Mouse (Mus musculus) embryonic facial prominence, embryonic 12.5 days (tissue): ENCODE measurements around the gene Pfdn4. TPM values are rescaled to one million over a fixed set of nuclear protein-coding genes. Genes with fewer than 3 reads are reported as not detected.

Experiments used
- ATAC-seq: fragments of 200-750 bp; cut with Nextera tagmentation; 2 replicates; pipeline ENCODE4 v1.8.0; 2017; ENCODE audit not compliant: insufficient number of reproducible peaks, insufficient read depth, low FRiP score, low TSS enrichment
- H3K27ac ChIP-seq: fragments of 300-500 bp; sonication (generic); 2 replicates; pipeline ENCODE4 v1.5.1; 2016; ENCODE audit warnings: mild to moderate bottlenecking
- H3K27me3 ChIP-seq: fragments of 300-500 bp; sonication (generic); 2 replicates; pipeline ENCODE4 v1.6.1; 2016; ENCODE audit warnings: mild to moderate bottlenecking, moderate library complexity
- H3K36me3 ChIP-seq: fragments of 300-500 bp; sonication (generic); 2 replicates; pipeline ENCODE4 v1.6.1; 2016; ENCODE audit warnings: mild to moderate bottlenecking
- H3K4me1 ChIP-seq: fragments of 300-500 bp; sonication (generic); 2 replicates; pipeline ENCODE4 v1.6.1; 2016
- H3K4me2 ChIP-seq: fragments of 300-500 bp; sonication (generic); replicated peaks from 2 replicates; pipeline ENCODE4 v1.6.1; 2016; ENCODE audit warnings: mild to moderate bottlenecking, moderate library complexity
- H3K4me3 ChIP-seq: fragments of 300-500 bp; sonication (generic); 2 replicates; pipeline ENCODE4 v1.5.1; 2016; ENCODE audit warnings: mild to moderate bottlenecking
- H3K9ac ChIP-seq: fragments of 300-500 bp; sonication (generic); 2 replicates; pipeline ENCODE4 v1.6.1; 2016; ENCODE audit warnings: mild to moderate bottlenecking, moderate library complexity
- H3K9me3 ChIP-seq: fragments of 300-500 bp; sonication (generic); 2 replicates; pipeline ENCODE4 v1.6.1; 2016; ENCODE audit warnings: mild to moderate bottlenecking, moderate library complexity
- WGBS: fragments of 180-500 bp; shearing (Covaris S2); methylation state at CpG from one replicate; pipeline ENCODE4 v1.1.7; 2016; 5-methylcytosine and 5-hydroxymethylcytosine counted together
- polyA plus RNA-seq: library from polyadenylated mRNA; unstranded; fragments of >200 nt; fragmentation: Nextera tagmentation; extraction: Ambion mirVana; gene quantifications from 2 replicates; pipeline ENCODE4 v1.2.1, GENCODE M21; 2016

Pfdn4 gene
- polyA plus RNA-seq, 1 experiment from 2014 or later = 95.7 TPM

- H3K27me3 ChIP-seq = no peaks in the 10 kb centered on the region
- ATAC-seq = no peak
- no peak overlapping the region for H3K4me2 ChIP-seq
- H3K9ac ChIP-seq = no peak overlapping the region
- no peaks in the 10 kb centered on the region for H3K36me3 ChIP-seq
- H3K4me3 ChIP-seq = no peak overlapping the region
- WGBS = 43% methylated on average over 12 of the region's 12 CpGs
- no peak overlapping the region for H3K27ac ChIP-seq
- H3K4me1 ChIP-seq = no peaks in the 10 kb centered on the region
- H3K9me3 ChIP-seq = no peaks in the 10 kb centered on the region
These were observed 38.0 kb downstream of the Pfdn4 start for GRCm38 (mm10) chr2:170534116-170534802.

DNA sequence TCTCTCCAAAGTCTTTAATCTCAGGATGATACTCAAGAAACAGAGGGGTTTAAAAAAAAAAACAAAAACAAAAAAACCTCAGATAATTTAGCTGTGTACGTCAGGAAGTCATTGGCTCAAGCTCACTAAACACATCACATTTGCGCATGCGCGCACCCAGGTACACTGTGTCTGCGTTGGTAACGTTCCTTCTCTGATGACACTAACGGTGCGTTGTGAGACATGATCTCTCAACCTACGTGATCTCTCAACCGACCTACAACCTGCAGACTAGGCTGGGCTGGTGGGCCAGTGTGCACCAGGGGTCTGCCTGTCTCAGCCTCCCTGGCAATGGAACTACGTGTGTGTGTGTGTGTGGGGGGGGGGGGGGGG is 38.6 kb downstream of the Pfdn4 start:
- no peak overlapping the region for H3K4me3 ChIP-seq
- no peak overlapping the region for H3K9ac ChIP-seq
- no peaks in the 10 kb centered on the region for H3K9me3 ChIP-seq
- 89% methylated on average over 11 of the region's 11 CpGs for WGBS
- H3K4me2 ChIP-seq = no peak overlapping the region
- H3K27me3 ChIP-seq = no peaks in the 10 kb centered on the region
- H3K4me1 ChIP-seq = no peaks in the 10 kb centered on the region
- H3K27ac ChIP-seq = no peak overlapping the region
- H3K36me3 ChIP-seq = no peaks in the 10 kb centered on the region
- ATAC-seq = no peak

DNA sequence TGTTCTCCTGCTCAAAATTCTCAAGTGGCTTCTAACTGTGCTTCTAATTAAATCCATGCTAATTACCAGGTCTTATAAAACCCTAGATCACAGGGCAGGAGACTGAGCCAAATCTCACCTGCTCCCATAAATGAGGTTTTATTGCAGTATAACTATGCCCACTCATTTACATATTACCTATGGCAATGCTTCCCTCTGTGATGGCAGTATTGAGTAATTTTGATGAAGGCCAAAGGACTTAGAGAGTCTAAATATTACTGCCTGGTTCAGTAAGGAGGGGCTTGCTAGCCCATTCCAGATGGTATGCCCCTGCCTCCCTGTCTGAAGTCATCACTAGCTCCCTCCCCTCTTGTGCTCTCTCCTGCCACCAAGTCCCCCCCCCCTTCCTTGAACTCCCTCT is 39.6 kb downstream of the Pfdn4 start:
- H3K27ac ChIP-seq = no peak overlapping the region
- no peak overlapping the region for H3K9ac ChIP-seq
- H3K9me3 ChIP-seq = no peaks in the 10 kb centered on the region
- no peaks in the 10 kb centered on the region for H3K27me3 ChIP-seq
- no peak overlapping the region for H3K4me3 ChIP-seq
- no peak overlapping the region for H3K4me2 ChIP-seq
- ATAC-seq = no peak
- no peaks in the 10 kb centered on the region for H3K36me3 ChIP-seq
- no peaks in the 10 kb centered on the region for H3K4me1 ChIP-seq

DNA sequence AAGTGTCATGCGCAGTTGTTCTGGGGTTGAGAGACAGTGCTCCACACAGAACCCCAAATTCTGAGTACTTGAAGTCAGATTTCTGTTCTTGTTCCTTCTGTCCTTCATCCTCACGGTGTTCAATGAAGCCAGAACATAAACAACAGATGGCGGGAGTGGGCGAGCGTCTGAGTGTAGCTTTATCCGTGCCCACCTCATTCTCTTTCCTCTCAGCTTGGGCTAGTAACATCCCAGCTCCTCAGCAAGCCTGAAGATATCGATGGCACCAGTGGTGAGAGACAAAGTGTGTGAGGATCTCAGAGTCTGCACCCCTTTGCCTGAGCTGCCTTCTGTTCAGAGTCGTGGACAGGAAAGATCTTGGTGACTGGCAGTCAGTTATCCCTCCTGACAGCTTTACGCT is 43.0 kb downstream of the Pfdn4 start:
- WGBS = 85% methylated on average over 9 of the region's 9 CpGs
- H3K4me3 ChIP-seq = no peak overlapping the region
- no peak for ATAC-seq

DNA sequence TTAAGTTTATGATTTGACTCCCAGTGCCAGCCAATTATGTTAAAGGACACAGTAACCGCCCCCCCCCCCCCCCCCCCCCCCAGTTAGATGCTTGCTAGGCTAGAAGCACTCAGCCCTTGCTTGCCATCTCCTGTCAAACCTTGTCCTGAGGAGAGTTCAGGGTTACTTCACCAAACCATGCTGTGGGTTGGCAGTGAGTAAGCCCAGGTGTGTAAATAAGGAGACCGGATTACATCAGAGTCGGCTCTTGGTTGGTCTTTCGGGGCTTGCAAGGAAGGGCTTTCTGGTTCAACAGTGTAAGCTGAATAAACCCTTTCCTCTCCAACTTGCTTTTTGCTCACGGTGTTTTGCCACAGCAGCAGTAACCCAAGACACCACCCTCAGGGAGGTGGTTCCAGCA is 47.4 kb downstream of the Pfdn4 start:
- H3K27ac ChIP-seq = no peak overlapping the region
- no peak overlapping the region for H3K4me3 ChIP-seq
- peaks cover 5% of the 10 kb centered on the region; the same call in 1 of the 2 replicates for H3K4me1 ChIP-seq
- no peaks in the 10 kb centered on the region for H3K36me3 ChIP-seq
- H3K9ac ChIP-seq = no peak overlapping the region
- no peaks in the 10 kb centered on the region for H3K27me3 ChIP-seq
- H3K4me2 ChIP-seq = no peak overlapping the region
- no peak for ATAC-seq
- no peaks in the 10 kb centered on the region for H3K9me3 ChIP-seq
- 63% methylated on average over 5 of the region's 5 CpGs for WGBS

More for the DNA sequence above, 43.0 kb downstream of the Pfdn4 start:
- Histone ChIP-seq H3K27me3 (no peaks in the 10 kb centered on the region), H3K9ac (no peak overlapping the region), H3K4me2 (no peak overlapping the region), H3K27ac (no peak overlapping the region), H3K4me1 (no peaks in the 10 kb centered on the region), H3K36me3 (no peaks in the 10 kb centered on the region), H3K9me3 (no peaks in the 10 kb centered on the region)

DNA sequence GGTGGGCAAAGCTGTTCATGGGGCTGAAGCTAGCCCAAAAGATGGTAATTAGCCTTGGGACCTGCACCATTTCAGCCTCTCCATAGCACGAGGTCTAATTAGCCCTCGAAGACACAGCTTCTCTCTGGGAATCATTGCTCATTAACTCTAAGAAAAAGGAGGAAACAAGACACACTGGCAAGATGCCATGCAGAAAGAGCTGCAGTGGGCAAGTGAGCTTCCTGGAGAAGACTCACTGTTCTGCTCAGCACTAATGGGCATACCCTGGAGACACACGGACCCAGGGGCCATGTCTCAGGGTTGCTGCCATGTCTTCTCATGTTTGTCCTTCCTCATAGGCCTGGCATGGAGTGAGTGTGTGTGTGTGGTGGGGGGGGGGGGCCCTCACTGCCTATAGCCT is 47.9 kb downstream of the Pfdn4 start:
- H3K9ac ChIP-seq = no peak overlapping the region
- no peaks in the 10 kb centered on the region for H3K36me3 ChIP-seq
- no peaks in the 10 kb centered on the region for H3K9me3 ChIP-seq
- H3K4me1 ChIP-seq = peaks cover 5% of the 10 kb centered on the region; the same call in 1 of the 2 replicates
- H3K27me3 ChIP-seq = no peaks in the 10 kb centered on the region
- H3K4me3 ChIP-seq = no peak overlapping the region
- H3K4me2 ChIP-seq = no peak overlapping the region
- no peak overlapping the region for H3K27ac ChIP-seq
- no peak for ATAC-seq
- WGBS = 84% methylated on average over 3 of the region's 3 CpGs

DNA sequence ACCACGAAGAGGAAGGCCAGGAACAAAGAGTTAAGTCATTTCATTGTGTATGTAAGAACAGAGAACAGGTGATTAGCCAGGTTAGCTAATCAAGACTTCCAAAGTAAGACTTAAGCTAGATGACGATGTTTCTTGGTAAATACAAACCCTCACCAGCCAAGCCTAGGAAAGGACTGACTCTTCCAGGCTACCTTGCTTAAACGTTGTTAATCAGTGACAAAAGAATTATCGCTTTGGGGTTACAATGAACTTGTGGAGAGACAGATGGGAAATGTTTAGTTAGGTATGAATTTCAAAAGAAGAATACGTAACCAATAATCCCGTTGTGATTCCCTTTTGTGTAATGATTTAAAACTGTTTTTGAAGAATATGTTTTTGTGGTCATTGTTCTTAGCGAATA is 48.7 kb downstream of the Pfdn4 start:
- H3K4me1 ChIP-seq = peaks cover 5% of the 10 kb centered on the region; the same call in 1 of the 2 replicates
- 86% methylated on average over 7 of the region's 7 CpGs for WGBS
- no peaks in the 10 kb centered on the region for H3K27me3 ChIP-seq
- no peak overlapping the region for H3K4me3 ChIP-seq
- H3K9me3 ChIP-seq = no peaks in the 10 kb centered on the region
- no peak overlapping the region for H3K27ac ChIP-seq
- H3K4me2 ChIP-seq = no peak overlapping the region
- H3K36me3 ChIP-seq = no peaks in the 10 kb centered on the region
- no peak for ATAC-seq
- no peak overlapping the region for H3K9ac ChIP-seq

DNA sequence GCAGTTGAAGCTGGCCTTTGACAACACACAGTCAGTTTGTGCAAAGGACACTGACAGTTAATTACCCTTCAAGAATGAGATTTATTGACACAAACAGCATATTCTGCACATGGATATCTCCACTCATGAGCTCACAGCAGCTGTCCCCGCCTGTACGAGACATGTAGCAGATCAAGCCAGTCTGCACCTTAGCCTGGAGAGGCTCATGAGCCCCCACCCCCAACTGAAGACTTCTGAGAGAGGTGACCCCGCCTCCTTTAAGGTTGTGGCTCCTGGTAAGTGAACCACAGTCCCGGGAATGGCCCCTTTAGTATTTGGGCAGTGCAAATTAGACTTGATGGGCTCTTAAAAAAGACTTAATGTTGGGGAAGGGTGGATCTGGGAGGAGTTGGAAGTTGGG is 49.5 kb downstream of the Pfdn4 start:
- no peak for ATAC-seq
- no peaks in the 10 kb centered on the region for H3K27me3 ChIP-seq
- no peak overlapping the region for H3K9ac ChIP-seq
- H3K4me1 ChIP-seq = peaks cover 7% of the 10 kb centered on the region
- no peak overlapping the region for H3K27ac ChIP-seq
- 54% methylated on average over 4 of the region's 4 CpGs for WGBS
- no peak overlapping the region for H3K4me2 ChIP-seq
- no peaks in the 10 kb centered on the region for H3K36me3 ChIP-seq
- no peak overlapping the region for H3K4me3 ChIP-seq
- no peaks in the 10 kb centered on the region for H3K9me3 ChIP-seq

- peaks cover 15% of the 10 kb centered on the region for H3K4me1 ChIP-seq
- no peaks in the 10 kb centered on the region for H3K36me3 ChIP-seq
- H3K9me3 ChIP-seq = no peaks in the 10 kb centered on the region
- ATAC-seq = no peak
- H3K4me3 ChIP-seq = no peak overlapping the region
- 8% methylated on average over 6 of the region's 6 CpGs for WGBS
- H3K27ac ChIP-seq = no peak overlapping the region
- H3K4me2 ChIP-seq = no peak overlapping the region
- H3K9ac ChIP-seq = no peak overlapping the region
- no peaks in the 10 kb centered on the region for H3K27me3 ChIP-seq
These were observed 51.3 kb downstream of the Pfdn4 start for GRCm38 (mm10) chr2:170547526-170547925.

DNA sequence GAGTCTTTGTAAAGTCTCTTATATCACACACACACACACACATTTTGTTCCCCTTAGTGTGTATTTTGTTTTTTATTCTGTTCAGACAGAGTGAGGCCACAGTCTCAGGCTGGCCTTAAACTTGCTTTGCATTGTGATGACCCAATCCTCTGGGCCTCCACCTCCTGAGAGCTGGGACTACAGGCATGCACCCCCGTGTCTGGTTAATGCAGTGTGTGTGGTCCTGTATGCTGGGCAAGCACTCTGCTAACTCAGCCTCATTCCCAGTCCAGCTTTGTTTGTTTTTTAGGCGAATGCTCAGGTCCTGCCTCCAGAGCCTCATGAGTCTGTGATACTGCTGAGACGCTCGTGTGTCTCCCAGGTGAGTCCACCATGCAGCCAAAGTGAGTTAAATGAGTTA is 51.8 kb downstream of the Pfdn4 start:
- Histone ChIP-seq H3K4me3 (no peak overlapping the region), H3K27me3 (no peaks in the 10 kb centered on the region), H3K36me3 (no peaks in the 10 kb centered on the region), H3K4me2 (no peak overlapping the region), H3K9ac (no peak overlapping the region), H3K4me1 (peaks cover 15% of the 10 kb centered on the region), H3K27ac (no peak overlapping the region), H3K9me3 (no peaks in the 10 kb centered on the region)
- 0 out of 2 replicates have a peak, but pooled peaks have one; percentile 29 for ATAC-seq
- 16% methylated on average over 4 of the region's 4 CpGs for WGBS

GRCm38 (mm10) chr2:170549146-170549545 is 52.9 kb downstream of the Pfdn4 start:
- H3K9ac ChIP-seq = no peak overlapping the region
- WGBS = 66% methylated on average over 2 of the region's 2 CpGs
- no peak overlapping the region for H3K27ac ChIP-seq
- no peak for ATAC-seq
- no peak overlapping the region for H3K4me3 ChIP-seq
- no peak overlapping the region for H3K4me2 ChIP-seq
- H3K4me1 ChIP-seq = peaks cover 15% of the 10 kb centered on the region
- H3K27me3 ChIP-seq = no peaks in the 10 kb centered on the region
- no peaks in the 10 kb centered on the region for H3K9me3 ChIP-seq
- H3K36me3 ChIP-seq = no peaks in the 10 kb centered on the region

GRCm38 (mm10) chr2:170550240-170550639 is 54.0 kb downstream of the Pfdn4 start:
- Histone ChIP-seq H3K4me3 (no peak overlapping the region), H3K4me2 (no peak overlapping the region), H3K9me3 (no peaks in the 10 kb centered on the region), H3K27me3 (no peaks in the 10 kb centered on the region), H3K4me1 (peaks cover 15% of the 10 kb centered on the region), H3K36me3 (no peaks in the 10 kb centered on the region), H3K9ac (no peak overlapping the region), H3K27ac (peak overlapping the region; percentile 57; the same call in 1 of the 2 replicates)
- ATAC-seq = no peak
- WGBS = 35% methylated on average over 5 of the region's 5 CpGs
